In genomic region chr2:26408515-26409356, GRCm38 (mm10) we compare ENCODE assay signal across 8 mouse cellular contexts. TPM values are rescaled to one million over a fixed set of nuclear protein-coding genes. Genes with fewer than 3 reads are reported as not detected.
DNase-seq lines count a peak whose midpoint lies in the region; ATAC-seq lines count a peak whose summit lies in the region.

TSS of gene Inpp5e (minus strand) at chr2:26409203.

- no peaks in the 10 kb centered on the region for H3K27me3 ChIP-seq in megakaryocyte, embryonic 14.5 days (replicated peaks)

- peaks cover 62% of the 10 kb centered on the region for H3K4me1 ChIP-seq in megakaryocyte, embryonic 14.5 days

- H3K36me3 ChIP-seq in megakaryocyte, embryonic 14.5 days (replicated peaks; ENCODE audit: low read length), result peaks cover 78% of the 10 kb centered on the region

- peak; percentile 96 for ATAC-seq in common myeloid progenitor, adult 5-6 weeks (replicated peaks; ENCODE audit: low read depth, poor library complexity, severe bottlenecking)

- no peaks in the 10 kb centered on the region for H3K9me3 ChIP-seq in megakaryocyte, embryonic 14.5 days

- peak; percentile 95 for DNase-seq in ZHBTc4 (ENCODE audit: low read depth, low spot score)
- DNase-seq in gastrocnemius, adult 8-10 months (ENCODE audit: low spot score in 2 of 2), result peak; percentile 95
- DNase-seq in hindlimb bud, embryonic 11.5 days (ENCODE audit: extremely low spot score, low read depth, low spot score), result peak; percentile 68
- peak; percentile 91 to 99 for DNase-seq in left cerebral cortex, adult 8-10 months (ENCODE audit: low spot score in 2 of 2)
- peak; percentile 95 to 97 for DNase-seq in right cerebral cortex, postnatal 10 days (ENCODE audit: low spot score in 2 of 2)
- peak; percentile 100 for DNase-seq in urinary bladder, postnatal 25 days (ENCODE audit: low spot score)

- H3K4me3 ChIP-seq in megakaryocyte, embryonic 14.5 days (replicated peaks), result peak within 1 kb of the TSS; percentile 98

RNA-seq across cellular contexts. Expression of gene Inpp5e, which starts in this region (rescaled TPM):
- total RNA-seq in common myeloid progenitor, adult 5-6 weeks (2017), result 8.5 and 15.6 TPM in 2 replicates
- total RNA-seq in gastrocnemius, adult 8-10 months (2022), result 1 to 10 TPM; 9.0 to 9.6 (median 9.2) TPM
- 10 to 100 TPM; 23.8 to 29.1 (median 25.7) TPM for total RNA-seq in left cerebral cortex, adult 8-10 months (2022)
- polyA plus RNA-seq in megakaryocyte, embryonic 14.5 days (2012; ENCODE audit: insufficient read depth, low replicate concordance), result 6.3 and 18.1 TPM in 2 replicates

Comparison
In these comparisons a context has a peak if more than half of its experiments do, and no peak if none do; other contexts are left out.
1. Peak in every context shown above with its lines: DNase-seq, ATAC-seq and H3K4me3 ChIP-seq.